Mouse (Mus musculus) limb, embryonic 10.5 days (tissue): ENCODE measurements around the gene Crcp. TPM values are rescaled to one million over a fixed set of nuclear protein-coding genes. Genes with fewer than 3 reads are reported as not detected.
"Not testable (repeated sequence)": the region's sequence is repeated elsewhere in the genome, so short reads cannot be mapped to it uniquely, and the experiment has no call there.

Source experiments
- DNase-seq: peaks from one replicate; pipeline ENCODE4 v3.0.0-alpha.2; 2017; ENCODE audit warnings: low spot score
- H3K27ac ChIP-seq: fragments of 300-500 bp; sonication (generic); 2 replicates; pipeline ENCODE4 v1.5.1; 2016; ENCODE audit warnings: mild to moderate bottlenecking
- H3K27me3 ChIP-seq: fragments of 300-500 bp; sonication (generic); 2 replicates; pipeline ENCODE4 v1.6.1; 2016; ENCODE audit warnings: low read depth, mild to moderate bottlenecking; ENCODE audit not compliant: poor library complexity, severe bottlenecking
- H3K36me3 ChIP-seq: fragments of 300-500 bp; sonication (generic); 2 replicates; pipeline ENCODE4 v1.6.1; 2016; ENCODE audit warnings: mild to moderate bottlenecking, moderate library complexity
- H3K4me1 ChIP-seq: fragments of 300-500 bp; sonication (generic); 2 replicates; pipeline ENCODE4 v1.6.1; 2016
- H3K4me3 ChIP-seq: fragments of 300-500 bp; sonication (generic); 2 replicates; pipeline ENCODE4 v1.5.1; 2016; ENCODE audit warnings: mild to moderate bottlenecking, moderate library complexity
- H3K9me3 ChIP-seq: fragments of 300-500 bp; sonication (generic); replicated peaks from 2 replicates; pipeline ENCODE4 v1.6.1; 2016; ENCODE audit warnings: mild to moderate bottlenecking
- WGBS: fragments of 180-500 bp; shearing (Covaris S2); methylation state at CpG from one replicate; pipeline ENCODE4 v1.1.7; 2016; 5-methylcytosine and 5-hydroxymethylcytosine counted together
- polyA plus RNA-seq: library from polyadenylated mRNA; unstranded; fragments of >200 nt; fragmentation: Nextera tagmentation; extraction: Ambion mirVana; gene quantifications from 2 replicates; pipeline ENCODE4 v1.2.1, GENCODE M21; 2016

Crcp gene
- polyA plus RNA-seq, 1 experiment from 2014 or later, result 57.2 TPM

DNA sequence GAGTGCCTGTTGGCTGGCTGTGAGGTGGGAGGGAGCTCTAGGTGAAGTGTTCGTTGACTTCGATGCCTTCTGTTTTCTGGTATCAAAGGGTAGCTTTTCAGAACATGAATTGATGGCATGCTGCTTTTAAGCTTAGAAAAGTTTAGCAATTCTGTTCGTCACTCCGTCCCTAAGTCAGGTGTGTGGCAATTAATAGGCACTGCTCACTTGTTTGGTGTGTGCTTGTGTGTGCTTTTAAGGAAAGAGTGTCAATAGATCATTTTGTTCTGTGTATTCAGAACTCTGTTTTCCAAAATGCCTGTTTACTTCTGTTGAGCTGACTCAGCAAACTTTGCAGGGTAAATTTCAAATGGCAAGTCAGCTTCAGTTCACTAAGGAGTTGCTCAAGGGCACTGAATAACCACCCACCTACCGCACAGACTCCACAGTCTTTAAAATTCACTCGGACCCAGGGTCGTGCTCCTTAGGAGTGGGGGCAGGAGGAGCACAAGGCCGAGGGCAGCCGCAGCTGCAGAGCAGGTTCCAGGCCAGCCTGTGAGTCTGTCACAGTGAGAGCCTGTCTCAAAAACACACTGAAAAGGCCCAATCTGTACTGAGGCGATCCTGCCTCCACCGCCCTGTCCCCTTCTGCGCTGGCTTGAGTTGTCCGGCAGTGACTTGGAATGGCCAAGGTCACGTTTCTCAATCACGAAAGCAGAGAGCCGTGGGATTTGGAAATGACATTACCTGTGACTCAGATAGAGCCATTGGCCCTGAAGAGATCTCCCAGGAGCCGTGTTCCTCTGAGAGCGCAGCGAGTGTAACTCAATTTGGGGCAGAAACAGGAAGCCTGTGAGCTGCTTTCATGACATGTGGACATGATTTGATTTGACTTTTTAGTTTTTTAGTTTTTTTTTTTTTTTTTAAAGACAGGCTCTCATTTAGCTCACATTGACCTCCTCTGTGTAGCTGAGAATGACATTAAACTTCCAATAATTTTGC lies 2.6 kb downstream of the Crcp start:
- 95% methylated on average over 19 of the region's 19 CpGs for WGBS
- Histone ChIP-seq H3K4me1 (peaks cover 9% of the 10 kb centered on the region; the same call in 1 of the 2 replicates), H3K36me3 (peaks cover 29% of the 10 kb centered on the region), H3K4me3 (no peak overlapping the region), H3K9me3 (no peaks in the 10 kb centered on the region), H3K27me3 (no peaks in the 10 kb centered on the region), H3K27ac (no peak overlapping the region)
- no peak for DNase-seq

DNA sequence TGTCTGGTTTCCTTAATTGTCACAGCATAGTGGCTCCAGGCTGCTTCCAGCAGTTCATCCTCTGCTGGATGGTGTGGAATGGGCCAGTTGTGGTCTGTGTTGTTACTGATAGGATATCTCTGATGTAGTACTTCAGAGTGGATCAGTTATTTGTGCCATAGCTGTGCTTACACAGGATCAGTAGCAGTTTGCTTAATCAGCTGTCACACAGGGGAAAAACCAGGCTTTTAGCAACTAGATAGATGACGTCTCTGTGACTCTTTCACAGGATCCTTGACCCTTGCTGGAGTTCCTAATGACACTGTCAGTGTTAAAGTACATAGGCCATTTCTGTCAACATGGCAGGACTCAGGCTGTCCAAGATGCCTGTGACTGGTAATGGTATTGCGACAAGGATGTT lies 4.8 kb downstream of the Crcp start:
- no peaks in the 10 kb centered on the region for H3K27me3 ChIP-seq
- H3K4me3 ChIP-seq, result no peak overlapping the region
- WGBS, result 76% methylated on average over 2 of the region's 2 CpGs
- no peak overlapping the region for H3K27ac ChIP-seq
- peaks cover 9% of the 10 kb centered on the region; the same call in 1 of the 2 replicates for H3K4me1 ChIP-seq
- no peak for DNase-seq
- H3K9me3 ChIP-seq, result no peaks in the 10 kb centered on the region
- peaks cover 43% of the 10 kb centered on the region for H3K36me3 ChIP-seq

DNA sequence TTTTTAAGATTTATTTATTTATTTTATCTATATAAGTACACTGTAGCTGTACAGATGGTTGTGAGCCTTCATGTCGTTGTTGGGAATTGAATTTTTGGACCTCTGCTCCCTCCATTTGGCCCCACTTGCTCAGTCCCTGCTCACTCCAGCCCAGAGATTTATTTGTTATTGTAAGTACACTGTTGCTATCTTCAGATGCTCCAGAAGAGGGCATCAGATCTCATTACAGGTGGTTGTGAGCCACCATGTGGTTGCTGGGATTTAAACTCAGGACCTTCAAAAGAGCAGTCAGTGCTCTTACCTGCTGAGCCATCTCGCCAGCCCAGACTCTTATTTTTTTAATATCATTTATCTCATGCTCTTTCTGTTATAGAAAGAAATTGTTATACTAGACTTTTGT lies 7.2 kb downstream of the Crcp start:
- not testable (repeated sequence) for H3K4me1 ChIP-seq, H3K27me3 ChIP-seq, H3K27ac ChIP-seq, H3K9me3 ChIP-seq, H3K4me3 ChIP-seq, DNase-seq
- 60% methylated on average over 2 of the region's 2 CpGs for WGBS
- peaks cover 59% of the 10 kb centered on the region for H3K36me3 ChIP-seq

DNA sequence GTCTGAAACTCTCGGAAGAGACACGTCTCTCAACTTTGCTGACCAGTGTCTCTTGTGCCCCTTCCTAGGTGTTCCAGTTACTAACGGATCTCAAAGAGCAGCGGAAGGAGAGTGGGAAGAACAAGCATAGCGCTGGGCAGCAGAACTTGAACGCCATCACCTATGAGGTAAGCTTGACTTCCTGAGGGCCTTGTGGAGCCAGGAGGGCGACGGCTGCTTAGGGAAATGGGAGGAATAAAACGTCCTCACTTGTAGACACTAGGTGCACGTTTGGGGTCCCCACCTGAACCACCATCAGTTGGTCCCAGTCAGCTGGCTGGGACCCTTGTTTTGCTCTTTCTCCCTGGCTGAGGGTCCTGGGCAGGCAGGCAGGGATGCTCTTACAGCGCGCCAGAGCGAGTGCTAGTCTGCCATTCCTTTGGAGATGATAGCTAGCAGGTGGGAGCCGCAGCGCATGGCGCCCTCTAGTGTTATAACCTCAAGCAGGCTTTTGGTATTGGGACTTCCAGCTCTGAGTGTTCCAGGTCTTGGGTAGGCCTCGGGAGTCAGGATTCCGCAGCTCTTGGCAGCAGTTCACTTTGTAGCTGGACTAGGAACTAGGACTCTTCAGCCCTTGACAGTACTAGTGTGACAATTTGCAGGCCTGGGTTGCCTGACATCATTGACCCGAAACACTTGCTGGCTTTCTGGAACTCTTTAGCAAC lies 8.8 kb downstream of the Crcp start:
- no peaks in the 10 kb centered on the region for H3K4me1 ChIP-seq
- H3K4me3 ChIP-seq, result no peak overlapping the region
- H3K36me3 ChIP-seq, result peaks cover 70% of the 10 kb centered on the region
- no peaks in the 10 kb centered on the region for H3K27me3 ChIP-seq
- no peak overlapping the region for H3K27ac ChIP-seq
- 68% methylated on average over 19 of the region's 19 CpGs for WGBS
- DNase-seq, result peak; percentile 66
- no peaks in the 10 kb centered on the region for H3K9me3 ChIP-seq

DNA sequence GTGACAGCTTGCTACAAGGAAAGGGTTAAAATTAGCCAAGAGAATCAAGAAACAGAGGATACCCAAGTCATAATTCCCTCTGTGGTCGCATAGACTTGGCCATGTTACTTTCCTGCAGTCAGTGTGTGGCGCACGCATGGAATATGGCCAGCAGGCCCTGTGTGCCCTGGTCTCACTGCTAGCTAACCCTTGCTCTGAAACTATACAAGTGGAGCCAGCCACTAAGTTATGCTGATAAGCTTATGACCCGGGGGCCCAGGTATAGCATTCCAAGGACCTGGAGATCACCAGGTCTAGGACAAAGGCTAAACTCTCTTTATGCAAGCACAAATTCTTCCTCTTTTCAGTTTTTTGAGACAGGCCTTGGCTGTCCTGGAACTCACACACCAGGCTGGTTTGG lies 11.7 kb downstream of the Crcp start:
- Histone ChIP-seq H3K36me3 (peaks cover 86% of the 10 kb centered on the region), H3K27me3 (no peaks in the 10 kb centered on the region), H3K4me3 (no peak overlapping the region), H3K9me3 (no peaks in the 10 kb centered on the region), H3K27ac (no peak overlapping the region), H3K4me1 (no peaks in the 10 kb centered on the region)
- no peak for DNase-seq
- 94% methylated on average over 4 of the region's 4 CpGs for WGBS

DNA sequence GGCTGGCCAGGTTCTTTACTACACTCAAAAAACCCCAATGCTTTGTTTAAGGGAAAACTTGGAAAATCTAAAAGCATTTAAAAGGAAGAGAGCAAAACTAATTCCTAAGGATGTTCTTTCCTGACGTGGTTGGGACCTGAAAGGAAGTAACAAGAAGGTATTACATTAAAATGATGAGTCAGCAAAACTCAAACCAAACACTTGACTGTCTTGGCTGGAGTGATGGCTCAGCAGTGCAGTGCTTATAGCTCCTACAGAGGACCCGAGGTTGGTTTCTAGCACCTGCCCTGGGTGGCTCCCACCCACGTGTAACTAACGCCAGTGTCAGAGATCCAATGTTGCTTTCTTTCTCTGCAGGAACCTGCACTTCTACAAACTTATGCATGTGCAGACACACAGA lies 12.2 kb downstream of the Crcp start:
- no peak overlapping the region for H3K27ac ChIP-seq
- no peaks in the 10 kb centered on the region for H3K27me3 ChIP-seq
- DNase-seq, result no peak
- WGBS, result 91% methylated on average over 4 of the region's 4 CpGs
- no peaks in the 10 kb centered on the region for H3K4me1 ChIP-seq
- H3K36me3 ChIP-seq, result peaks cover 86% of the 10 kb centered on the region
- no peak overlapping the region for H3K4me3 ChIP-seq
- no peaks in the 10 kb centered on the region for H3K9me3 ChIP-seq

DNA sequence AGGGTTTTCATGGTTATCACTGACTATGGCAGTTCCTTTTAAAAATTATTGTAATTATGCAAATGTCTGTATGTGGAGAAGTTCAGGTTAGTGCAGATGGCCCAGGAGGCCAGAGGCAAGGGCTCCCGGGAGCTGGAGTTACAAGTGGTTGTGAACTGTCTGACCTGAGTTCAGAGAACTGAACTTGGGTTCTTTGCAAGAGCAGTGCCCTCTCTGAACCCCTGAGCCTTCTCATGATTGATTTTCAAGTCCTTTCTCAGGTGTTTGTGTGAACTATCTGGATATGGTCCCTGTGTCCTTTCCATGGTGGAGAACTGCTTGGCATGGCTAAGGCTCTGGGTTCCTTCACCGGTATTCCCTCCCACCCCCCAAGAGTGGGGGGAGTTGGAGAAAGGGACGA lies 14.7 kb downstream of the Crcp start:
- H3K4me3 ChIP-seq, result no peak overlapping the region
- no peaks in the 10 kb centered on the region for H3K27me3 ChIP-seq
- 92% methylated on average over 3 of the region's 3 CpGs for WGBS
- DNase-seq, result no peak
- H3K4me1 ChIP-seq, result no peaks in the 10 kb centered on the region
- H3K36me3 ChIP-seq, result peaks cover 89% of the 10 kb centered on the region
- H3K9me3 ChIP-seq, result no peaks in the 10 kb centered on the region
- no peak overlapping the region for H3K27ac ChIP-seq

DNA sequence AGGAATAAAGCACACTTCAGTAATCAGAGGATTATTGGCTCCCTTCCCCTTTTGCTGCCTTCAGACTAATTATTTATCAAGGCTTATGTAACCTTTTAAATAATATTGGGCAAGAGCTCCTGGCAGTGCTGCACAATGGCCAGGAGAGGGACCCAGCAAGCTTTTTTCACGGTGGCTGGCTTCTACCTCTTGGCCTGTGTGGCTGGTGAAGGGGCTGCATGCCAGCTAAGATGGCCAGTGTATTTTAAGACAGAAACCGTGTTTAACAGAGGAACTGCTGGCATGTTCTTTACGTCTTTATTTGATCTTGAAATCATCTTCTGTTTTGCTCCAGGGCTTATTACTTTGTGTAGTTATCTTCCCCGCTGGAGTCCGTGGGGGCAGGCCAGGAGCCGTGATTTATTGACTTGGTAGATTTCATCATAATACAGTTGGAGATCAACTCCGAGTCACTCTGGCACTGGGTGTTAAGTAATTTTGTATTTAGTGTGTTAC lies 15.2 kb downstream of the Crcp start:
- Histone ChIP-seq H3K27me3 (no peaks in the 10 kb centered on the region), H3K36me3 (peaks cover 92% of the 10 kb centered on the region), H3K27ac (no peak overlapping the region), H3K4me3 (no peak overlapping the region), H3K9me3 (no peaks in the 10 kb centered on the region), H3K4me1 (no peaks in the 10 kb centered on the region)
- WGBS, result 86% methylated on average over 7 of the region's 7 CpGs
- no peak for DNase-seq

DNA sequence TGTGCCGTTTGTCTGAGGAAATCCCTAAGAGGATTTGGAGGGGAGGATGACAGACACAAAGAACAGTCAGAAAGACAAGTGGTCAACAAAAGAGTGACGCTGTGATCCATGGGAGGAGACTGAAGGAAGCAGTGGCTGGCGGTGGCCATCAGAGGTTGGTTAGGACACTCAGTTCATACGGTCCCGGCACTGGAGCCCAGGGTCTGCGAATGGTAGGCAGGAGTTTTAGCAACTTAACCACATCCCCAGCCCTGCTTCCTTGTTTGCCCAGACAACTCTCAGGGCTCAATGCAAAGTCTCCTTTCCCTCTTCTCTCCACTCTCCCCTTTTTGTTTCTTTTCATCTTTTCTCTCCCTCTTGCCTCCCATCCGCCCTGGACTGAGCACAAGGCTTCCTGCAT lies 17.0 kb downstream of the Crcp start:
- no peak for DNase-seq
- Histone ChIP-seq H3K4me3 (no peak overlapping the region), H3K27me3 (no peaks in the 10 kb centered on the region), H3K9me3 (no peaks in the 10 kb centered on the region), H3K4me1 (no peaks in the 10 kb centered on the region), H3K36me3 (peaks cover 90% of the 10 kb centered on the region), H3K27ac (no peak overlapping the region)
- 90% methylated on average over 7 of the region's 7 CpGs for WGBS

DNA sequence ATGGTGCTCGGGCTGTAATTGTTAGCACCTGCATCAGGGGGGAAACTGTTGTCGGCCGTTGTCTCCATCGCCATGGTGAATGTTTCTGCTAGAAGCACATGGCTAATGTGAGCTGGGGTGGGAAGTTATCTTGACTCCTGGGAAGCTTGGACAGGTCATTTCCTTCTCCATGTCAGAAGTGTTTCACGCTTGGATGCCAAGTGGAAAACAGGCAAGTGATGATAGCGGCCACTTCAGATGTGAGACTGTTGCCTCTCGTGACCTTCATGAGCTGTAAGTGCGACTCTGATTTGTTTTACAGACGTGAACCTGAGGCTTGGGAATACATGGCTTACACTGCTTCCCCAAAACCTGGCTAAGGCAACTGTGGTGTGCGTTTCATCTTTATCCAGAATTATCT lies 17.5 kb downstream of the Crcp start:
- H3K27ac ChIP-seq, result no peak overlapping the region
- H3K4me1 ChIP-seq, result no peaks in the 10 kb centered on the region
- H3K36me3 ChIP-seq, result peaks cover 90% of the 10 kb centered on the region
- H3K4me3 ChIP-seq, result no peak overlapping the region
- H3K9me3 ChIP-seq, result no peaks in the 10 kb centered on the region
- WGBS, result 89% methylated on average over 10 of the region's 10 CpGs
- DNase-seq, result no peak
- H3K27me3 ChIP-seq, result no peaks in the 10 kb centered on the region

DNA sequence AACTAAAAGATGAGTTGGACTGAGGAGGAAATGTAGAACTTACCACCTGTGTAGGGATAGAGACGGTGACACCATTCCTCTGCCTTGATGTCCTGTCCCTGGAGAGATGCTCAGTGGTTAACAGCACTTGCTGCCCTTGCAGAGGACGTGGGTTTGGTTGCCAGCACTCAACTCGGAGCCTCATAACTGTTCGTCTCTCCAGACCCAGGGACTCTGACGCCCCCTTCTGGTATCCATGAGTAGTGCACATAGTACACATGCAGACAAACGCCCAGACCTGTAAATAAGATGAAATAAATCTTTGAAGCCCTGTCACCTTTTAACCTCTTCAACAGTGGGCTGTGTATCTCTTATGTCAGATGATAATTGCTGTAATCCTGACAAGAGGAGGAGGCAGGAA lies 17.9 kb downstream of the Crcp start:
- H3K27me3 ChIP-seq, result no peaks in the 10 kb centered on the region
- H3K4me1 ChIP-seq, result no peaks in the 10 kb centered on the region
- no peak overlapping the region for H3K4me3 ChIP-seq
- H3K27ac ChIP-seq, result no peak overlapping the region
- 77% methylated on average over 6 of the region's 6 CpGs for WGBS
- no peak for DNase-seq
- peaks cover 90% of the 10 kb centered on the region for H3K36me3 ChIP-seq
- no peaks in the 10 kb centered on the region for H3K9me3 ChIP-seq

DNA sequence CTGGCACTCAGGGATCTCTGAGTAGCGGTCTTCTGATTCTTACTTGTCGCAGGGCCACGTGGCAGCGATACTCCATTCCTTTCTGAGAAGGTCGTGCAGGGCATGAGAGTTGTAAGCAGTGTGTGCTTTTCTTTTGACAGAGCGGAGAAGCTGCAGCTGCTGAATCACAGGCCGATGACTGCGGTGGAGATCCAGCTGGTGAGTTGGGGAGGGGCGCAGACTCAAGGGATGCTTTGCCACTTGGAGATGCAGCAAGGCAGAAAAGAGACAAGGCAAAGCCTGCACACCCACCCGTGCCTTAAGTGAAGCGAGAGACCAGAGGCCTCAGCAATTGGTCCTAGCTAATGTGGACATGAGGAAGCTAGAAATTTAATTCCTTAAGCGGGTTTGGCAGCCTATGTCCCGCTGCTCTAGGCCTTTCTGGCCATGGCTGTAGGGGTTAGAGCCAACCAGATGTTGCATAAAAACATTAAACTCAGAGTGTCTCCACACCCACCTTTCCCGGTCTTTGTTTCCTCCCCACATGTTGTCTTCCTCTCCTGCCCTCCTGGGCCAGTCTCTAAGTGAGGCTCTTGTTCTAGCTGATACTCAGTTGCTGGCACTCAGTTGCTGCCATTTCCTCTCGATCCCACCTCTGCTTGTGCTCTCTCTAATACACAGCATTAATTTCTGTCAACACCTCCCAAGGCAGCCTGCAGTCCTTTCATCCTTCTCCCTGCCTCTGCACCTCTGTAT lies 19.9 kb downstream of the Crcp start:
- H3K36me3 ChIP-seq, result peaks cover 83% of the 10 kb centered on the region
- no peaks in the 10 kb centered on the region for H3K9me3 ChIP-seq
- 93% methylated on average over 15 of the region's 15 CpGs for WGBS
- no peaks in the 10 kb centered on the region for H3K27me3 ChIP-seq
- H3K27ac ChIP-seq, result no peak overlapping the region
- no peaks in the 10 kb centered on the region for H3K4me1 ChIP-seq
- H3K4me3 ChIP-seq, result no peak overlapping the region
- no peak for DNase-seq
